Mouse (Mus musculus) WW6 (cell line): ENCODE data around the gene Snrpc.

ENCODE experiments used
- DNase-seq: peaks from one replicate; pipeline ENCODE4 v3.0.0-alpha.2; 2013; ENCODE audit warnings: low read depth, low spot score

Gene Snrpc

DNA sequence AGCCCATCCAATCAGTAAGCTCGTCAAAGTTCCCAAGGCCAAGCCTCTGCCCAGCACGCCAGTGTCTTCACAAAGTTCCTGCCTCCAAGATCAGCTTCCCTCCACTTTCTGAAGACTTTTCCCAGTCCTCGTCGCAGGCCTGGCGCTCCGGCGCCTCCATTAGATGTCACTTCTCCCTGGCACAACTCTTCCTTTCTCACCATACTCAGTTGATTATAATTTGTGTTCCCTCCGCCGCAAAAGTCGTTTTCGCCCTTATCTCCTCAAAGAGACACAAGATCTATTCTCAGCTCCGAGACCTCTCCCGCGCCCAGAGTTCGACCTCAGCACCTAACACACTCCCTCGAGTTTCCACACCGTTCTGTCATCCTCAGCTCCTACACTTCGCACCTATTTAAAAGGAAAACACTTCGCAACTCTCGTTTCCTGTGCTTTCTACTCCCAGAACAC is 18.4 kb upstream of the Snrpc start:
- DNase-seq = no peak

DNA sequence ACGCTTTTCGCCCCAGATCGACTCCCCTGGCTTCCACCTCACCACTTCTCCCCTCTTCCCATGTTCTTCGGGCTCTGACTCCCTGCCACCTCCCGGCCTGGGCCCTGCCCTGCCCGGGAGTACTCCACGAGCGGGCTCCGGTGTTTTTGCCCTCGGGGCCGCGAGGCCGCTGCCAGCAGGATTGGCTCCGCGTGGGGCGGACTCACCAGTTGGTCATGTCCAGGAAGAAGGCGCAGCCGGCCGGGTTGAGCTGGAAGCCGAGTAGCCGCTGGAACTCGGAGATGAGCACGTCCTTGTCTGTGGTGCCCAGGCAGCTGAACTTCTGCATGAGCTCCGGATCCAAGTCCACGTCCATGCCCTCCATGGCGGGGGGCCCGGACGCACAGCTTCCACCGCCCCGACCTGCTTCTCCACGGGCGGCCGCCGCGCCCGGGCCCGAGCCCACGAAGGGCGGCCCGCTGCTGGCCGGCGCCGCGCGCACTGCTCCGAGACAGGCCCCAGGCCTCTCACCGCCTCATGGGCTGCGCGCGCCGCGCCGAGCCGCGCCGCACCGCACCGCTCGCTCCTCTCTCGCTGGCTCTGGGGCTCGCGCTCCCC is 17.9 kb upstream of the Snrpc start:
- DNase-seq = no peak

DNA sequence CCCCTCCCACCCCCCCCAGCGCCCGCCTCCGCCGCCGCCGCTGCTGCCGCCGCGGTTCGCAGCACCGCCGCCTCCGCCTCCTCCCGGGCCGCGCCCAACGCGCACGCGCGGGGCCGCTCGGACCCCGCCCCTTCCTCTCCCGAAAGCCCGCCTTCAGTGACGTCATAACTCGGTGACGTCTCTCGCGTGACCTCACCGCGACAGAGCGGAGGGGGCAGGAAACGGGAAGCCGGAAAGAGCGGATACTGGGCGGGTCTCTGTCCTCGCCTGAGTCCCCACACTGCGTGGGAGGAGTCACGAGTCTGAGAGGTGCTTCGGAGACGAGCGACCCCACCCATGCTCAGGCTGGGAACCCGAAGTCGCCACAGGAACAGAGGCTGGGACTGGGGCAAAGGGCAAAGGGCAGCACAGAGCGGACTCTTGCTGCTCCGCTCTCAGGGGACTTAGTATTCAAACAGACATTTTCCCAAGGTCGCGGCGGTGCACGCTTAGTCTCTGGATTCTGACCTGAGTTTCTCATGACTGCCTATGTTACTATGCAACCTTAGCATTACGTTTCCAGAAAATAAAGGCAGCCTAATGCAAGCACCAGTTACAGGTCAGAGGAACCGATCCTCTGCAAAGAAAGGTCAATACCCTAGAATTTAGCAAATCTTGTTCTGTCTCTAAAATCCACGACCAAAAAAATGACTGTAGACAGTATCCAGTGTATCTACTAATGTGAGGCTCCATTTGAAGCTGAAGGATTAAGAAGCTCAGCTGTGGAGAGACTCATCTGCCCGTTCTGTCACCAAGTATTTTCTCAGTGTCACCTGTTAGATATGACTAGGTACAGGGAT is 17.2 kb upstream of the Snrpc start, which contains the start of gene D17Wsu92e:
Gene D17Wsu92e (minus strand): TSS at position 81 of the 839 bp plus-strand sequence.
- DNase-seq = peak; percentile 96

DNA sequence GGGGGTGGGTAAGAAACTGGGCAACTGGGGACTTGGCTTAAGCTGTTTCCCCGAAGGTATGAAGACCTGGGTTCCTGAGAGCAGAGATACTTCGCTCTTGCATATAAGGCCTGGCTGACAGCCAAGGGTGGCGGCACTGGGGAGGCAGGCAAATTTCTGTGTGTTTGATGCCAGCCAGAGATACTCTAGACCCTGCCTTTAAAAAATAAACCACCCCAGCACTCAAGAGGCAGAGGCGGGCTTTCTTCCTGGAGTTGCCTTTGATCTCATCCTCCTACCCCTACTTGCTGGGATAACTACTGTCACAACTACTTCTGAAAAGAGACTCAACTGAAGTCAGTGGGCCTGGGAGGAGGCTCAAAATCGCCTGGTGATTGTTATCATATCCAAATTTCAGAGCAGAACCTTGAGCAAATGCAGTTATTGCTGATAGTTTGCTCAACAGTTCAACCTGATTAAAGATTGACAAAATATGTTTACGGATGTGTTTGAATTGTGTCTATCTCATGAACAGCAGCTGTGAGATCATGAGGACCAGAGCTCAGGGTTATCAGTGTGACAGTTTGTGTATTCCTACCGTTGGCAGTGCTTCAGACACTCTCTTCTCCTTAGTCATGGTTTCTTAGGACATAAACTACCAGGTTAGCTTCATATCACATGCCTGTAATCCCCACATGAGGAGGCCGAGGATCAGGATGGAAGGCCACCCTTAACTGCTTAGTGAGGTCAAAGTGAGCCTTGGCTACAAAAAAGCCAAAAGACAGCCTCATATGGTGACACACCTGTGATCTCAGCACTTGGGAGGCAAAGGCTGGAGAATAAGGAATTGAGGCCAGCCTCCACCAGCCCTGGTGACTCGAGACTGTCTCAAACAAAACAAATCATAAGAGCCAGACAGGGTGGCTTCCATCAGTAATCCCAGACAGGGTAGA is 16.3 kb upstream of the Snrpc start:
- DNase-seq = no peak

DNA sequence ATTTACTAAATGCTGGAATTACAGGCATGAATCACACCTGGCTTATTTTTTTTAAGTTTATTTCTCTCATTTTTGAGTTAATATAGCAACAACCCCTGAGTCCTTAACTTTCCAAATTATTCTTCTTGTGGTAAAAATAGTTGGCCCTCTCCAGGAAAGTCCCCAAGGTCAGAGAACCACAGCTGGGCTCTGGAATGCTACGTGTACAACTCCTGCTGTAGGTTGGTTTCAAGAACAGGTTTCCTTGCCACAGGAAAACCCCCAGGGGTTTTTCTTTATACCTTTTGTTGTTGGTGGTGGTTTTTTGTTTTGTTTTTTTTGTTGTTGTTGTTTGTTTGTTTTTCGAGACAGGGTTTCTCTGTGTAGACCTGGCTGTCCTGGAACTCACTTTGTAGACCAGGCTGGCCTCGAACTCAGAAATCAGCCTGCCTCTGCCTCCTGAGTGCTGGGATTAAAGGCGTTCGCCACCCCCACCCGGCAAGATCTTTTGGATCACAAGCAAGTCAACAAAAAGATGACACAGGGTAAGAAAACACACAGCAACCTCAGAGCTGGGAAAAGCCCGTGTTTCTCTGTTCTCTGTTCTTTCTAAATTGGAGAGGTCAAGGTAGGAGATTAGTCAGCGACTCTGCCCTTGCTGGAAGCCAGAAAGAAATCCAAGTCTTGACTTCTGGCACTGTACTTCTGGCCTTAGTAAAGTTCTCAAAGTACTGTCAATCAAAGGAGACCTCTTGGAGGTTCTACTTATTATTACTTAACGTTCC is 14.6 kb upstream of the Snrpc start:
- DNase-seq = no peak

DNA sequence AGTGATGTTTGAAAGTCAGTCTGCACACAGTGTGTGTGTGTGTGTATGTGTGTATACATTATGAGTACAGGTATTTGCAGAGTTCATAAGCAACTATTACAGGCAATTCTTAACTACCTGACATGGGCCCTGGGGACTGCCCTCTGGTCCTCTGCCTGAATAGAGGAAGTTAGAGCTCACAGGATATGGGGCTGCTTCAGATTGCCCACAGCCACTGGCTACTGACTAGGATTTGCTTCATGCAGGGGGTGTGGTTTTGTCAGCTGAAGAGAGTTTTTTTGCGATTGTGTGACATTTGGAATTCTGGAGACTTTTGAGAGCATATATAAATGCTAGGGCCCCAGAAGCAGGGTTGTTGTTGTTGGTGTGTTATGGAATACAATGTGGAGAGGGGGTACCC is 13.0 kb upstream of the Snrpc start:
- no peak for DNase-seq

DNA sequence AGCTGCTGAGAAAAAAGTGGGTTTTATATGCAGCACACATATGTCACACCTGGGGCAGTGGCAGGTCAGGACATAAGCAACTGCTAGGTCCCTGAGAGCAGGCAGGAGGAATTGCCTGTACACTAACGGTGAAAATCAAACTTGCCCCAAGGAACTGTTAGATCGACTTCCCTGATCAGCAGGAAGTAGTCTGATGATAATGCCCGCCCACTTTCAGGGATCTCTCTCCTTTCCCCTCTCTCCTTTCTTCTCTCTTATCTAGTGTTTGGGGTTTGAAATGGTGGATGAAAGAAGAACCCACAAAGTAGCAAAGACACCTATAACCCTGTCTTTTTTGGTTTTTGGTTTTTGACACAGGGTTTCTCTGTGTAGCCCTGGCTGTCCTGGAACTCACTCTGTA is 12.4 kb upstream of the Snrpc start:
- no peak for DNase-seq

DNA sequence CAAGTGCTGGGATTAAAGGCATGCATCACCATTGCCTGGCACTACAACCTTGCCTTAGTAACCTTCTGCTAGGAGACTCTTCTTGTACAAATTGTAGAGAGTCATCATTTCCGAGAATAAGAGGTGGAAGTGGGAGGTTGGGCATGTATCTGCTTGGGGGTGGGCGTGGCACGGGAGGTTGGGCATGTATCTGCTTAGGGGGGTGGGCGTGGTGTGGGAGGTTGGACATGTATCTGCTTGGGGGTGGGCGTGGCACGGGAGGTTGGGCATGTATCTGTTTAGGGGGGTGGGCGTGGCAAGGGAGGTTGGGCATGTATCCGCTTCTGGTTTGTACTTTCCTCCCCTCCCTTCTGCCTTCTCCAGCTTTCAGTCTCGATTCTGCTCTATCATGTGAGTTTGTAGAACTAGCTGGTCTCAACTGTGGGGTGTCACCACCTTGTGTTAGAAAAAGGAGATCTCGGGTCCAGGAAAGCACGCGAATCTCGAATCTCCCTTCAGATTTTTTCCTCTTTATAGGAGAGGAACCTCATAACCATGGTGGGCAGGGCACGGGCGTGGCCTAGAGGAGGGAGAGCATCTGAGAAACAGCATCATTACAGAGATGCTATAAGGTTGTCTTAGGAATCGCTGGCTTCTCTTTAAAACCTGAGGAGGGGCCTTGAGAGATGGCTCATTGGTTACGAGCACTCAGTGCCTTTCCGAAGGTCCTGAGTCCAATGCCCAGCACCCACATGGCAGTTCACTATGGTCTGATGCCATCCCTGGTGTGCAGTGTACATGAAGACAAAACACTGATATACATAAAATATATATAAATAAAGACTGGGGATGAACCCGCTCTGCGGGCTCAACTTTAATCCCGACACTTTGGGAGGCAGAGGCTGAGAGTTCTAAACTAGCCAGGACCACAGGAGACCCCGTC is 11.7 kb upstream of the Snrpc start:
- no peak for DNase-seq

DNA sequence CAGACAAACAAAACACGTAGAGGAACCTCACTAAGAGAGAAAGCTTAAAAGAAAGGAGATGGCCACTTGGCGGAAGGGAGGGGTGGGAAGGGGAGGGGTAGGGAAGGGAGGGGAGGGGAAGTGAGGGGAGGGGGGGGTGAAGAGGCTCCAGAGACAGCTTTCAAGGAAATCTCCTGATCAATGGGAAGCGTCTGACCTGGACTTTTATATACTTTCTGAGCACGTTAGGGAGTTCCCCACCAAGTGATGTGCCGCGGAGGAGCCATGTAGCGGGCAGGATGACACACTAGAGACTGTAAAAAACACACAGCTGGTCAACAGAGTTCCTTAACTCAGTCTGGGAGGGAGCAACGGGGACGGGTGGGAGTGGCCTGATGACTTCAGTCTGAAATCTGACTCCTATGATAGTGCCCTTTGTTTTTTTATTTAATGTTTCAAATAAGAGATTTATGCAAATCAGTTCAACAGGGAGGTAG is 11.0 kb upstream of the Snrpc start:
- DNase-seq = no peak

DNA sequence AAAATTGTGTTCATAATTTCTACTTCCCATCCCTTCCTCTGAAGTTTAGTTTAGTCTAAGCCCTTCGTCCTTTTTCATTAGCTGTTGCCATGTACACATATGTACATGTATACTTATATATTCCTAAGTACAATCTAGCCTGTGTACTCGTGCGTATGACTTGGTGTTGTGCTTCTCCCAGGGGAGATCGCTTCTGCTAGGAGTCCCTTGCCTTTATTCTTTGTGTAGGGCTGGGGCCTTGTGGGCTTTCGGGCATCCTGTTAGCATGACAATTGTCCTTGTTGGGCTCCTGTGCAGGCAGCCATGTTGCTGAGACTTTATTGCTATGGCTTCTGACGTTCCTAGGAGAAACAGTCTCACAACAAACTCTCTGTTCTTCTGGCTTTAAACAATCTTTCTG is 10.4 kb upstream of the Snrpc start:
- DNase-seq = no peak

DNA sequence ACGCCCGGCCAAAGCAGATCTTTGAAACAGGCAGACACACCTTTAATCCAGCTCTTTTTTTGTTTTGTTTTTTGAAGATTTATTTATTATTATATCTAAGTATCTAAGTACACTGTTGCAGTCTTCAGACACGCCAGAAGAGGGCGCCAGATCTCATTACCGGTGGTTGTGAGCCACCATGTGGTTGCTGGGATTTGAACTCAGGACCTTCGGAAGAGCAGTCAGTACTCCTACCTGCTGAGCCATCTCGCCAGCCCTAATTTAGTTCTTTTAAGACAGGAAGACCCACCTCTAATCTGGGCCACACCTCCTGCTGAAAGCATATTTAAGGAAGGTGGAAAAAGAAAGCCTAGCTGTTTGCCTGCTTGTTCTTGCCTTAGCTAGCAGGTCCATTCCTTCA is 7.5 kb upstream of the Snrpc start:
- no peak for DNase-seq

DNA sequence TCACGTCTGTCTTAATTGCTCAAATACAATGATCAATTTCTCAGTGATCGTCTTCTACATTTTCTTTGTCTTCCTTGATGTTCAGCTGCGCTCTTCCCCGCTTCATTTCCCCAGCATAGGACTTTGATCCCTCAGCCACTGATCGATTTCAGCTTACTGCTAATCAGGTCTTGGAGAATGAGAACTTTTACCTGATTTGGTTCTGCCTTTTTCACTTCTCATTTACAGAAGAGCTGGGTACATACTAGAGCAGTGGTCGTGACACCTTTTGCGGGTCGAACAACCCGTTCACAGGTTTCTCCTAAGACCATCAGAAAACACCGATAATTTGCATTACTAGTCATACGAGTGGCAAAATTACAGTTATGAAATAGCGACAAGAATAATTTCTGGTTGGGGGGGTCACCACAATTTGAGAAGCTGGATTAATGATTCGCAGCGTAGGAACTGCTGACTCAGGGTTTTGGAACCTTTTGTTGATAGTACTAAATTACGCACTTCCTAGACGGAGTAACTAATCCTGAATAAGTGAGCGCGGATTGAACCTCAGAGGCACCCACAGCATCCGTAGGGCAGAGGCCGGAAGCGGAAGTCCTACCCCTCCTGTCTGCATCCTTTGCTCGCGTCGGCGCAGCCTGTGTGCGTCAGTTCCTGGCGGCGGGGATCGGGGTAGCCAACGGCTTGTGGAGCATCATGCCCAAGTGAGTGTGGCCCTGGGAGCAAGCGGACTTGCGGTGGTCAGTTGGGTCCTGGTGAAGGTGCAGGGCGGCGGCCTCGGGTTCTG is 1.7 kb downstream of the Snrpc start:
- peak; percentile 81 for DNase-seq

DNA sequence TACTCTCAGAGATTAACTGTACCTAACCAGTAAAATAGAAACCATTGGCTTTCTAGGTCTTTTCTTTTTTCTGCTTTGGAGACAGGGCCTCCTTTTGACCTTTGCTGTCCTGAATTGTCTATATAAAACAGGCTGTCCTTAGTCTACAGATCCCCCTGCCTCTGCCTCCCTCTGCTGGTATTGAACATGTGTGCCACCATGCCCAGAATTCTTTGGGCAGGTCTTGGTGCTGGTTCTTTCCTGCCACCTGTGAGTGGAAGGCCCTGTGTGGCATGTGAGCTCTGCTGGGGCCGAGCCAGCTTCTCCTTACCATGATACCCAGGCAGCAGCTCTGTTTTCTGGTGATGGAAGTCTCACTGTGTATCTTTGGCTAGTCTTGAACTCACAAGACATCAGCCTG is 10.4 kb downstream of the Snrpc start:
- DNase-seq = no peak

DNA sequence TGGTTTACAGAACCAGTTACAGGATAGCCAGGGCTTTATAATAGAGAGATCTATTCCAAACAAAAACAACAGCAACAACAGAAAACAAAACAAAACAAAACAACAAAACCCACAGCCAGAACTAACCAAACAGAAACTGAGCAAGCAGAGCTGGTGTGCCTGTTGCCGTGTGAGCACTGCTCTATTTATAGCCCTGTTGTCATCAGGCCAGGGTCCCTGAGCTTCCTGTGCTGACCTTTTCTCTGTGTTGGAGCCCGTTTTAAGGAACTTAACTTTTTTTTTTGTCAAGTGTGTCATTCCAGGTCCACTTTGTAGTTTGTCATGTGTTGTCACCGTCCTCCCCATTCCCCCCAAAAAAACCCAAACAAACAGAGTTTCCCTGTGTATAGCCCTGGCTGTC is 13.1 kb downstream of the Snrpc start:
- DNase-seq = no peak

DNA sequence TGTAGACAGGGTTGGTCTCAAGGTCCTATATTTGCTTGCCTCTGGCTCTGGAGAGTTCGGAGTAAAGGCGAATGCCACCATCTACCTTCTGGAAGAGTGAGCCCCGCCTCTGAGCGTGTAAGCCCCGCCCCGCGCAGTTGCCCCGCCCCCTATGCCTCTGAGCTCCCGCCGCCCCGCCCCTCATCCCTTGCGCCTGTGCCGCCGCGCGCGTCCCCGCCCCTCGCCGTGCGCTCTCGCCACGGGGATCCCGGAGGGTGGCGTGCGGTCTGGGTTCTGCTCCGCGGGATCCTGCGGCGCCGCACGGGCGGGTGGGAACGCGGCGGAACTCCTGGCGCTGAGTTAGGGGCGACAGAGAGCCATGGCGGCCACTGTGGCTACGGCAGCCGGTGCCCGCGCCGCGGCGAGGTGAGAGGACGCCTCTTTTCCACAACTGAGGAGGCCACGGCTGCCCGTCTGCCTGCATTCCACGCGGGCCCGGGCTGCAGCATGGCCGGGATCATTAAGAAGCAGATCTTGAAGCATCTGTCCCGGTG is 18.4 kb downstream of the Snrpc start, which contains the start of gene Uhrf1bp1:
Gene Uhrf1bp1 (plus strand): TSS at position 177 of the 533 bp plus-strand sequence.
- DNase-seq = peak; percentile 64

DNA sequence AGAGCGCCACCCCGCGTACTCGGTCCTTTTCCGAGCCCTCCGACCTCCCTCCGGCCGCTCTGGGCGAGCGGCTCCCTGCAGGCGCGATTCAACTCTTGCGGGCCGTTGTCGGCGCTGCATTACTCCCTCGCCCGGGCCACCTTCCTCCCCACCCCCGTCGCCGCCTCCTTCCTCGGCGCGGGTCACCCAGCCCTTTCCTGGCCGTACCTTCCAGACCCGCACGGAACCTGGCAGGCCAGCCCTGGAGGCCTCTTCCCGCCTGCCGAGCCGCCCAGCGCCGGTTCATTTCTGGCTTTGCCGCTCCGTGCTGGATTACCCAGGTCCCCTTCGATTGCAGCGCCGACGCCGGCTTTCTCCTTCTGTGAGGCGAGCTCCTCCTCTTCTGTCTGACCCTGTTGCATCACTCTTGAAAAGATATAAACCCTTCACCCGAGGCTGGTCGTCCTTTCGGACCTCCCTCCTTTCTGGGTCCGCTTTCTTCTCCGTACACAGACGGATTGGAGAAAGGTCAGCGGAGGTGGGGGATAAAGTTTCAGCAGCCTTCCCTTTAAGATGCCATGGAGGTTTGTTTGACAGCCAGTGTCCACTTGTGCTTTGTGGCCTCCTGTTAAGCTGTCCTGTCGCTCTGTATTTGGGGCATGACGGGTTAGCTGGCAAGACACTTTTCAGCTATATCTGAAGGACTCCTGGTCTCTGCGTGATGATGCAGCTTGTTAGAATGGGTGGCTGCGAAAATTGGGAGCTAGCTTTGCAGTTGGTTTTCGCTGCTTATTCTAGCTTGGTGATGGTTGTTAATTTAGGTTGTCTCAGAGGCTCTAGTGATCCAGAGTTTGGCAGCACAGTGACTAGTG is 19.1 kb downstream of the Snrpc start:
- DNase-seq = peak; percentile 16

DNA sequence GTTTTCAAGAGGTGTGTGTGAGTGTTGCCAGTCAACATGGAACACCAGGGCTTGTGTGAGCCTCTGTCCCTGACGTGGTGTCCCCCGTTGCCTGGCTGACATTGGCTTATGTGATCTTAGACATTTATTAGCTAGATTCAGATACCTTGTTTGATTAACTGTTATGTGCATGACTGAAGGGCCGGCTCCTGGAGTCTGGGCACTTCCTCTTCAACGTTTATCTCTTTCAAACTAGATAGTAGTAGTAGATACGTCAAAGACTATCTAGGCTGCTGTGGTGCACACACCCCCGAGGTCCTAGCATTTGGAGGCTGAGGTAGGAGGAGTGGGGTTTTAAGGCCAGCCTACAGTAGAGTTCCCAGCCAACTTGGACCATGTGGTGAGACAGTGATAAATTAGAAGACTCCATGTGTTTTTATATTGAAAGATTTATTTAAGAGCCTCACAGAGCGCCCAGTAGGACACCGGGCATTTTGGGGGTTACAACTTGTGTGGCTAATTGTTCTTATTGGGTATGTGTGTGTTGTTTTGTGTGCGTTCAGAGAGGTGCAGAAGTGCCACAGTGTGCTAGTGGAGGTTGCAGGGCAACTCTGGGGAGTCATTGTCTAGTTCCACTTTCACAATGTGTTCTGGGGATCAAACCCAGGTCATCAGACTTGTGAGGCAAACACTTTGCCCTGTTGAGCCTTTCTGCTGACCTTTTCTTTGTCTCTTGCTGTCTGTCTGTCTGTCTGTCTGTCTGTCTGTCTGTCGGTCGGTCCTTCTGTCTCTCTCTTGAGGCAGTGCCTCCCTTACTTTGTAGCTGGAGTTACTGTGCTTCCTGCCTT is 19.9 kb downstream of the Snrpc start:
- DNase-seq = no peak
